Mouse (Mus musculus): ENCODE results near the gene Nsf. TPM values are rescaled to one million over a fixed set of nuclear protein-coding genes. Genes with fewer than 3 reads are reported as not detected.

Gene Nsf
- polyA plus RNA-seq, 1 experiment = 60.4 TPM

DNA sequence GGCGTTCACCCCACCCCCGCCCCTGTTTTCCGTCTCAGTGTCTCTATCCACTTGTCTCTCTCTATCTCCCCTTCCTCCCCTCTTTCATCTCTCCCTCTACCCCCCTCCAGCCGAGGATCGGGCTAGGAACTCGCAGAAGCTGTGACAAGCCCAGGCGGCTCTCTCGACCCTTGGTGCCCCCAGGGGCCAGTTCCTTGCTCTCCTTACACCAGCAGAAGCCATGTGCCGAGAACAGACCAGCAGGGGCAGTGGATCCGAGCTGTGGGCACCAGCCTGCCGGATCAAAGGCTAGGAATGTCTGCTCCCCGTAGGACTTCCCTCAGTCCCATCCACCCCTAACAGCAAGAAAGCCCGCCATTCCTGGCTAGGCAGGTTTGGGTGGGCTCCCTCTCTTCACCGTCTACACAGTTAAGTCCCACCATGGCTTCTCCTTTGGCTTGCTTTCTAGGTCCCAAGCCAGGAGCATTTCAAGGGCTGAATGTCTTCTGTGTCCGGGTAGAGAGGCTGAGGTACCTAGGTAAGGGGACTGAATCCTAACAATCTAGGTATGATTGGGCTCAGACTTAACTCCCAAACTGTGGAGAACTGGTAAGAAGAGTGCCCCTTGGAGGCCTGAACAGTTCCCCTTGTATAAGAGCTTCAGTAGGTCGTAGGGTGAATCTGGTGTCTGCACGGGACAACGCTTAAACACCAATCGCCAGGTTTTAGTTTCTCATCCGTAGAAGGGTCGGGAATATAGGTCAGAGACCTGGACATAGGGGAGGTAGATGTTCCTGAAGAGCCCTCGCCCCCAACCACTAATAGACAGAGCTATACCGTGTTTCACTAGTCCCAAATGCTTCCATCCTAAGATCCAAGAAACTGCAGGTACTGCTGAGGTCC, 181.1 kb downstream of the Nsf start:
- Histone ChIP-seq H3K4me1 (ENCODE audit: control insufficient read depth, insufficient read depth, low read length) (peaks cover 2% of the 10 kb centered on the region), H3K4me3 (ENCODE audit: low read depth, low read length) (peak overlapping the region; percentile 51), H3K36me3 (ENCODE audit: control insufficient read depth, insufficient read depth, low read length, poor library complexity, severe bottlenecking) (no peaks in the 10 kb centered on the region), H3K27ac (ENCODE audit: insufficient read depth, low read length) (no peak overlapping the region), H3K9me3 (replicated peaks; ENCODE audit: control insufficient read depth, insufficient read depth, low read length, poor library complexity, severe bottlenecking) (no peaks in the 10 kb centered on the region), H3K9ac (ENCODE audit: low read depth, poor library complexity, severe bottlenecking) (peak overlapping the region; percentile 11; the same call in 1 of the 2 replicates), H3K27me3 (ENCODE audit: control insufficient read depth, insufficient read depth, low read length, poor library complexity, severe bottlenecking) (peaks cover 32% of the 10 kb centered on the region)
- no peak for TF ChIP-seq EP300 (IDR thresholded peaks at IDR 0.05; ENCODE audit: insufficient read depth, low read depth, low read length)
- TF ChIP-seq CTCF (IDR thresholded peaks at IDR 0.05; ENCODE audit: low read depth, low read length) = no peak
- no peak for TF ChIP-seq POLR2A (IDR thresholded peaks at IDR 0.05; ENCODE audit: insufficient read depth, low read length)

Other genes starting within 250 kb of the Nsf start
- 0.22 TPM in 1 of 2 replicates, not detected in the other for gene Wnt9b, start 204.2 kb downstream of the Nsf start, polyA plus RNA-seq (2011; ENCODE audit: insufficient read depth, insufficient read length, low read depth, missing spikeins)
- gene Wnt3, start 179.9 kb downstream of the Nsf start, polyA plus RNA-seq (2011; ENCODE audit: insufficient read depth, insufficient read length, low read depth, missing spikeins) = 10.4 and 13.6 TPM in 2 replicates
- gene Arf2, start 12.7 kb upstream of the Nsf start, polyA plus RNA-seq (2011; ENCODE audit: insufficient read depth, insufficient read length, low read depth, missing spikeins) = 16.7 and 16.9 TPM in 2 replicates
- gene Crhr1, start 178.8 kb upstream of the Nsf start, polyA plus RNA-seq (2011; ENCODE audit: insufficient read depth, insufficient read length, low read depth, missing spikeins) = not detected in 2 replicates
- gene Sppl2c, start 232.3 kb upstream of the Nsf start, polyA plus RNA-seq (2011; ENCODE audit: insufficient read depth, insufficient read length, low read depth, missing spikeins) = not detected in 2 replicates

Measured in ES-Bruce4 (cell line).